Mouse (Mus musculus) liver, adult 2 months (tissue): ENCODE data around the gene Cdc25b.

Experiments
- CTCF ChIP-seq: fragments of 200-500 bp; IDR thresholded peaks from 2 replicates; pipeline ENCODE4 v1.5.1; 2011; ENCODE audit warnings: low read depth, low read length, control low read depth
- POLR2A ChIP-seq: fragments of 200-500 bp; IDR thresholded peaks from 2 replicates; pipeline ENCODE4 v1.6.1; 2011; ENCODE audit warnings: low read length, control low read depth; ENCODE audit not compliant: insufficient read depth; ENCODE audit errors: extremely low read depth

DNA sequence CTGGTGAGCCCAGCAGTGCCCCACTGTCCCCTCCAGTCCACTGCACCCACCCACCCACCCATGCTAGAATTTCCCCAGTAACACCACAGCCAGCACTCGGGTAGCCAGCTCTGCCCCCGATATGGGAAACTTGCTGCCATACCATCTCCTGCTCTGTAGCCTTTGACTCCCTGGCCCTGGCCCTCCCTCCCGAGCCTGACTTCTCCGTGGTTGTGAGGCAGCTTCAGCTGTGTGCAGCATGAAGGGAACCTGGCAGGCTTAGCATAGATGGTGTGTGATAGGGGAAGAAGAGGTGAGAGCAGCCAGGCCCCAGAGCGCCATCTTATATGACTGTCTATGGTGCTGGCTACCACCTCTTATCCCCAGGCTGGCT is 46.2 kb upstream of the Cdc25b start:
- TF ChIP-seq CTCF (no peak), POLR2A (no peak)
